Mouse (Mus musculus) small intestine, adult 10 weeks (tissue): ENCODE data around the gene Zfp9. TPM values are rescaled to one million over a fixed set of nuclear protein-coding genes. Genes with fewer than 3 reads are reported as not detected.

ENCODE experiments used
- polyA plus RNA-seq: library from polyadenylated mRNA; stranded (reverse); fragments of 350-450 nt; fragmentation: Illumina TruSeq; extraction: RNeasy Lipid Tissue Mini Kit (QIAGEN cat#74804); gene quantifications from one replicate; pipeline ENCODE4 v1.2.3, GENCODE M21; 2014; ENCODE audit warnings: low replicate concordance

The Zfp9 gene
- polyA plus RNA-seq, result 4.3 TPM

DNA sequence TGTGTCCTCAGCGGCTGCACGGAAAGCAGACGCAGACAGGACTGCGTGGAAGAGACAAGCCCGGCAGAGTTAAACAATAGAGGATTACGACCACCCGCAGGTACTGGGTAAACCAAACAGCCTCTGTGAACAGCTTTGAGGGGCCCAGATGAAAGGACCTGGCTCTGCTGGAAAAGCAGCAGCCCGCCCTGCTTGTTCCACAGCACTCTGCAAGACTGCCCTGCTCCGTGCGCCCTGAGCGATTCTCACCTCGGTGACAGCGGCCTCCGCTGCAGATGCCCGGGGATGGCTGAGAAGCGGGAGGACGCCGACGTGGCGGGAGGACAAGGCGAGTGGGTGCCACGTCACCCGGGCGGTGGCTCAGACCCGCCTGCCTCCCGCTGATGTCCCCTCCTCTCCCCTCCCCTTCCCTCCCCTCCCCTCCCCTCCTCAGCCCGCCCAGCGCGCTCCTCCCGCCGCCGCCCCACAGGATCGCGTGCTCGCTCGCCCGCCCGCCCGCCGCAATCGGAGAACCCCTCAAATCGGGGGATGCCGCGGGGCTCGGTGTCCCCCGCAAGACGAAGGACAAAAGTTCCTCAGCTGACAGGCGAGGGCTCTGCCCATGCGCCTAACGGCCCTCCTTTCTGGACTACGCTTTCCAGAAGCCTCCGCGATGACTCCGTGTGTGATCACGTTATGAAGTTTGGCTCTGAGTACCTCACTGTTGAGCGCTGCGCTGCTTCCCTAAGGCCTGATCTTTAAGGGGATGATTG lies at the start of gene Zfp9:
Zfp9 (minus strand) TSS at position 364 of the 752 bp plus-strand sequence.

DNA sequence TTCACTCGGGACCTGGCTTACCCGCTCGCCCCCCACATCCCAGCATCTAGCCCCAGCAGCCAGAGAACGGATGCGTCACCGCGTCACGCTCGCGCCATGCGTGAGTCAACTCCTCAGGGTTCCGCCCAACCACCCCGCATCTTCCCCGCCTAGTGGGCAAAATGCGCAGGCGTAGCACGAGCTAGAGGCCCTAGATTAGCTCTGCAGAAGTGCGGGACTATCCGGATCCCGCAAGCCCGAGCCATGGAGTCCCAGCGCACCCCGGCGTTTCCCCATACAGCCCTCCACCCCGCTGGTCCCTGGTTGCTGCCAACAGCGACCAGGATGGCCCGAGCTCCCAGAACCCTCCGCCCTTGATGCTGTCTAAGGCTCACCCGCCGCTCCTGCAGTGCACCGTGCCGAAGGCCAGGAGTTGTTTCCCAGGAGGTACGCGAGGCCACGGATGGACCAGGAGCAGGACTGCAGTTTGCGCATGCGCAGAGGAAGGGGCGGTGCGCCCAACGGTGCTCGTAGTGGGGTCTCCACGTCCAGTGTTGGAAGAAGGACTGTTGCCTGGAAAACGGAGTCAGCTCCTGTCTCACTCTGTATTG lies 24.0 kb downstream of the Zfp9 start, which contains the start of gene Zfp248:
Zfp248 (minus strand) TSS at position 487 of the 590 bp plus-strand sequence.

DNA sequence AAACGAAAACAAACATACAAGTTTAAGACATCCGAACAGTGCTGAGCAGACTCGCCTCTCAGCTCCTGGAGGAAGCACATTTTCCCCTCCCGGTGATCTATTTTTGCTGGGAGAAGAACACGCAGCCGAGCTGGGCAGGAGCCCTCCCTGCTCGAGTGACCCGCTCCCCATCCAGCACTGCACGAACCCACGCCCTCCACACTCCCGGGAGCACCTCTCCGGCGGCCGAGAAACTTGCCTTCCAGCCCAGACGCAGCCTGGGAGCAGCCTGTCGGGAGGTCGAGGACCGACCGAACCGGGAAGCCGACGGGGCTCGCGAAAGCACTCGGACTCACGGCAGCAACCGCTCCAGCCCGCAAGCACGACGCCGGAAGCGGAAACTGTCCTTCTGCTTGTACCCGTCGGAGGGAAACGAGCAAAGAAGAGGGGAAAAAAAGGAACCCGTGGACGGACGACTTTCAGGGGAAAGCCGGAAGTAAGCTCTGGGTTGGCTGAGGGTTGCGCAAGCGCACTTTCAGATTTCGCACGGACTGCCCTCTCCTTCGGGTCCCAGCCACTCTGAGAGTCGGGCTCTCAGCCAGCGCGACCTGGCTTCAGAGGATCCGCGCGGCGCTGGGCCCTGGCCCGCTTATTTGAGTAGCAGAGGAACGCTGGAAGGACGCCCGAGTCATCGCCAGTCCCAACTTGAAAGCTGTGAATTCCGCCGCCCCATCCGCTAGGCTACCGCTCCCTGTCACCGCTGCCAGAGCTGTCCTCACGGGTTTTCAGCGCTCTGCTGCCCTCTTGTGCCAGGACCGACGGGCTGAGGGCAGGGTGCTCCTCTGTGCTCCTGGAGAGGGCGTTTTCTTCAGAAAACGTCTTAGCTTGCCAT lies 59.8 kb downstream of the Zfp9 start, which contains the start of gene Bms1:
Bms1 (minus strand) TSS at position 425 of the 871 bp plus-strand sequence.

Other genes starting within 250 kb of the Zfp9 start
- 14.3 TPM for gene Bms1, start 59.8 kb downstream of the Zfp9 start, polyA plus RNA-seq
- gene Zfp248, start 23.8 kb downstream of the Zfp9 start, polyA plus RNA-seq, result 1.1 TPM
- gene Ankrd26, start 82.9 kb upstream of the Zfp9 start, polyA plus RNA-seq, result 3.4 TPM